Mouse (Mus musculus): ENCODE measurements around the gene Zscan5b. TPM values are rescaled to one million over a fixed set of nuclear protein-coding genes. Genes with fewer than 3 reads are reported as not detected.

Gene Zscan5b
- polyA plus RNA-seq, 1 experiment from 2014 or later, result not detected

GRCm38 (mm10) chr7:6184521-6184920 is 37.6 kb upstream of the Zscan5b start:
- Histone ChIP-seq H3K36me3 (ENCODE audit: control insufficient read depth, insufficient read depth, low read length) (peaks cover 41% of the 10 kb centered on the region), H3K9me3 (ENCODE audit: control insufficient read depth, low read length) (no peaks in the 10 kb centered on the region), H3K4me3 (ENCODE audit: control insufficient read depth in 1 of 2, insufficient read depth in 1 of 2, low read depth in 1 of 2, low read length in 2 of 2) (no peak overlapping the region), H3K4me1 (ENCODE audit: control insufficient read depth in 2 of 2, insufficient read depth in 2 of 2, low read length in 2 of 2) (peaks cover 10 to 17% of the 10 kb centered on the region in 2 experiments), H3K27ac (replicated peaks in 1 of 2; ENCODE audit: control insufficient read depth in 1 of 2, insufficient read depth in 1 of 2, low read depth in 2 of 2, low read length in 2 of 2) (peak overlapping the region; percentile 77 to 78), H3K9ac (ENCODE audit: low read length) (no peak overlapping the region), H3K27me3 (ENCODE audit: control insufficient read depth, insufficient read depth, low read length) (no peaks in the 10 kb centered on the region), H3K4me2 (ENCODE audit: low read length) (0 out of 2 replicates have a peak overlapping the region, but pooled peaks have one; percentile 9)
- peak; percentile 31; the same call in 1 of the 2 replicates for ATAC-seq (ENCODE audit: insufficient number of reproducible peaks, insufficient read depth, low FRiP score, low read depth)
- 41% methylated on average over 8 of the region's 8 CpGs for WGBS

- Histone ChIP-seq H3K4me3 (ENCODE audit: control insufficient read depth in 1 of 2, insufficient read depth in 1 of 2, low read depth in 1 of 2, low read length in 2 of 2) (no peak overlapping the region), H3K9ac (ENCODE audit: low read length) (no peak overlapping the region), H3K27ac (replicated peaks in 1 of 2; ENCODE audit: control insufficient read depth in 1 of 2, insufficient read depth in 1 of 2, low read depth in 2 of 2, low read length in 2 of 2) (peak overlapping the region in 1 of 2 experiments; percentile 78; a peak in 2 of 4 replicates), H3K36me3 (ENCODE audit: control insufficient read depth, insufficient read depth, low read length) (peaks cover 46% of the 10 kb centered on the region), H3K4me2 (ENCODE audit: low read length) (no peak overlapping the region), H3K9me3 (ENCODE audit: control insufficient read depth, low read length) (no peaks in the 10 kb centered on the region), H3K27me3 (ENCODE audit: control insufficient read depth, insufficient read depth, low read length) (no peaks in the 10 kb centered on the region), H3K4me1 (ENCODE audit: control insufficient read depth in 2 of 2, insufficient read depth in 2 of 2, low read length in 2 of 2) (peaks cover 10 to 17% of the 10 kb centered on the region in 2 experiments)
- no peak for ATAC-seq (ENCODE audit: insufficient number of reproducible peaks, insufficient read depth, low FRiP score, low read depth)
- 53% methylated on average over 1 of the region's 1 CpGs for WGBS
Measured at GRCm38 (mm10) chr7:6185391-6185790, 36.7 kb upstream of the Zscan5b start.

GRCm38 (mm10) chr7:6186176-6186575 is 35.9 kb upstream of the Zscan5b start:
- Histone ChIP-seq H3K9me3 (ENCODE audit: control insufficient read depth, low read length) (no peaks in the 10 kb centered on the region), H3K4me2 (ENCODE audit: low read length) (no peak overlapping the region), H3K27me3 (ENCODE audit: control insufficient read depth, insufficient read depth, low read length) (no peaks in the 10 kb centered on the region), H3K27ac (replicated peaks in 1 of 2; ENCODE audit: control insufficient read depth in 1 of 2, insufficient read depth in 1 of 2, low read depth in 2 of 2, low read length in 2 of 2) (no peak overlapping the region), H3K4me1 (ENCODE audit: control insufficient read depth in 2 of 2, insufficient read depth in 2 of 2, low read length in 2 of 2) (peaks cover 10 to 17% of the 10 kb centered on the region in 2 experiments), H3K9ac (ENCODE audit: low read length) (no peak overlapping the region), H3K36me3 (ENCODE audit: control insufficient read depth, insufficient read depth, low read length) (peaks cover 46% of the 10 kb centered on the region), H3K4me3 (ENCODE audit: control insufficient read depth in 1 of 2, insufficient read depth in 1 of 2, low read depth in 1 of 2, low read length in 2 of 2) (no peak overlapping the region)
- ATAC-seq (ENCODE audit: insufficient number of reproducible peaks, insufficient read depth, low FRiP score, low read depth), result no peak
- 93% methylated on average over 2 of the region's 2 CpGs for WGBS

- Histone ChIP-seq H3K36me3 (ENCODE audit: control insufficient read depth, insufficient read depth, low read length) (peaks cover 46% of the 10 kb centered on the region), H3K4me2 (ENCODE audit: low read length) (no peak overlapping the region), H3K4me1 (ENCODE audit: control insufficient read depth in 2 of 2, insufficient read depth in 2 of 2, low read length in 2 of 2) (peaks cover 10 to 17% of the 10 kb centered on the region in 2 experiments), H3K27ac (replicated peaks in 1 of 2; ENCODE audit: control insufficient read depth in 1 of 2, insufficient read depth in 1 of 2, low read depth in 2 of 2, low read length in 2 of 2) (no peak overlapping the region), H3K9me3 (ENCODE audit: control insufficient read depth, low read length) (no peaks in the 10 kb centered on the region), H3K9ac (ENCODE audit: low read length) (no peak overlapping the region), H3K4me3 (ENCODE audit: control insufficient read depth in 1 of 2, insufficient read depth in 1 of 2, low read depth in 1 of 2, low read length in 2 of 2) (no peak overlapping the region), H3K27me3 (ENCODE audit: control insufficient read depth, insufficient read depth, low read length) (no peaks in the 10 kb centered on the region)
- WGBS, result 83% methylated on average over 2 of the region's 2 CpGs
- no peak for ATAC-seq (ENCODE audit: insufficient number of reproducible peaks, insufficient read depth, low FRiP score, low read depth)
Measured at GRCm38 (mm10) chr7:6186756-6187155, 35.3 kb upstream of the Zscan5b start.

- Histone ChIP-seq H3K4me2 (ENCODE audit: low read length) (no peak overlapping the region), H3K36me3 (ENCODE audit: control insufficient read depth, insufficient read depth, low read length) (peaks cover 39% of the 10 kb centered on the region), H3K4me3 (ENCODE audit: control insufficient read depth in 1 of 2, insufficient read depth in 1 of 2, low read depth in 1 of 2, low read length in 2 of 2) (no peak overlapping the region), H3K4me1 (ENCODE audit: control insufficient read depth in 2 of 2, insufficient read depth in 2 of 2, low read length in 2 of 2) (peaks cover 4 to 9% of the 10 kb centered on the region in 2 experiments), H3K9ac (ENCODE audit: low read length) (no peak overlapping the region), H3K27ac (replicated peaks in 1 of 2; ENCODE audit: control insufficient read depth in 1 of 2, insufficient read depth in 1 of 2, low read depth in 2 of 2, low read length in 2 of 2) (no peak overlapping the region), H3K27me3 (ENCODE audit: control insufficient read depth, insufficient read depth, low read length) (no peaks in the 10 kb centered on the region), H3K9me3 (ENCODE audit: control insufficient read depth, low read length) (no peaks in the 10 kb centered on the region)
- 37% methylated on average over 45 of the region's 45 CpGs for WGBS
- no peak for ATAC-seq (ENCODE audit: insufficient number of reproducible peaks, insufficient read depth, low FRiP score, low read depth)
Measured at GRCm38 (mm10) chr7:6189542-6189941, 32.5 kb upstream of the Zscan5b start.

- ATAC-seq (ENCODE audit: insufficient number of reproducible peaks, insufficient read depth, low FRiP score, low read depth), result no peak
- peaks cover 36% of the 10 kb centered on the region for H3K36me3 ChIP-seq (ENCODE audit: control insufficient read depth, insufficient read depth, low read length)
- 25% methylated on average over 3 of the region's 3 CpGs for WGBS
- H3K27me3 ChIP-seq (ENCODE audit: control insufficient read depth, insufficient read depth, low read length), result no peaks in the 10 kb centered on the region
- no peak overlapping the region for H3K9ac ChIP-seq (ENCODE audit: low read length)
- H3K4me3 ChIP-seq (ENCODE audit: control insufficient read depth in 1 of 2, insufficient read depth in 1 of 2, low read depth in 1 of 2, low read length in 2 of 2), result no peak overlapping the region
- H3K27ac ChIP-seq (replicated peaks in 1 of 2; ENCODE audit: control insufficient read depth in 1 of 2, insufficient read depth in 1 of 2, low read depth in 2 of 2, low read length in 2 of 2), result no peak overlapping the region
- no peaks in the 10 kb centered on the region for H3K4me1 ChIP-seq (ENCODE audit: control insufficient read depth in 2 of 2, insufficient read depth in 2 of 2, low read length in 2 of 2)
- no peaks in the 10 kb centered on the region for H3K9me3 ChIP-seq (ENCODE audit: control insufficient read depth, low read length)
- no peak overlapping the region for H3K4me2 ChIP-seq (ENCODE audit: low read length)
Measured at GRCm38 (mm10) chr7:6191376-6191775, 30.7 kb upstream of the Zscan5b start.

- Histone ChIP-seq H3K9ac (ENCODE audit: low read length) (no peak overlapping the region), H3K27ac (replicated peaks in 1 of 2; ENCODE audit: control insufficient read depth in 1 of 2, insufficient read depth in 1 of 2, low read depth in 2 of 2, low read length in 2 of 2) (no peak overlapping the region), H3K4me3 (ENCODE audit: control insufficient read depth in 1 of 2, insufficient read depth in 1 of 2, low read depth in 1 of 2, low read length in 2 of 2) (no peak overlapping the region), H3K4me1 (ENCODE audit: control insufficient read depth in 2 of 2, insufficient read depth in 2 of 2, low read length in 2 of 2) (no peaks in the 10 kb centered on the region), H3K27me3 (ENCODE audit: control insufficient read depth, insufficient read depth, low read length) (no peaks in the 10 kb centered on the region), H3K36me3 (ENCODE audit: control insufficient read depth, insufficient read depth, low read length) (peaks cover 9% of the 10 kb centered on the region), H3K9me3 (ENCODE audit: control insufficient read depth, low read length) (no peaks in the 10 kb centered on the region), H3K4me2 (ENCODE audit: low read length) (no peak overlapping the region)
- 17% methylated on average over 5 of the region's 5 CpGs for WGBS
- no peak for ATAC-seq (ENCODE audit: insufficient number of reproducible peaks, insufficient read depth, low FRiP score, low read depth)
Measured at GRCm38 (mm10) chr7:6194129-6194528, 27.9 kb upstream of the Zscan5b start.

GRCm38 (mm10) chr7:6195777-6196176 is 26.3 kb upstream of the Zscan5b start:
- WGBS, result 58% methylated on average over 2 of the region's 2 CpGs
- H3K9me3 ChIP-seq (ENCODE audit: control insufficient read depth, low read length), result peaks cover 3% of the 10 kb centered on the region; the same call in 1 of the 2 replicates
- no peak overlapping the region for H3K4me2 ChIP-seq (ENCODE audit: low read length)
- no peaks in the 10 kb centered on the region for H3K4me1 ChIP-seq (ENCODE audit: control insufficient read depth in 2 of 2, insufficient read depth in 2 of 2, low read length in 2 of 2)
- no peak overlapping the region for H3K27ac ChIP-seq (replicated peaks in 1 of 2; ENCODE audit: control insufficient read depth in 1 of 2, insufficient read depth in 1 of 2, low read depth in 2 of 2, low read length in 2 of 2)
- no peak overlapping the region for H3K9ac ChIP-seq (ENCODE audit: low read length)
- no peaks in the 10 kb centered on the region for H3K36me3 ChIP-seq (ENCODE audit: control insufficient read depth, insufficient read depth, low read length)
- H3K4me3 ChIP-seq (ENCODE audit: control insufficient read depth in 1 of 2, insufficient read depth in 1 of 2, low read depth in 1 of 2, low read length in 2 of 2), result no peak overlapping the region
- no peaks in the 10 kb centered on the region for H3K27me3 ChIP-seq (ENCODE audit: control insufficient read depth, insufficient read depth, low read length)
- ATAC-seq (ENCODE audit: insufficient number of reproducible peaks, insufficient read depth, low FRiP score, low read depth), result no peak
